Mouse (Mus musculus): ENCODE measurements around the gene Gsta3. TPM values are rescaled to one million over a fixed set of nuclear protein-coding genes. Genes with fewer than 3 reads are reported as not detected.
A peak's percentile ranks its signal among the peaks of the same experiment; 100 is the strongest.
"Not testable (repeated sequence)": the region's sequence is repeated elsewhere in the genome, so short reads cannot be mapped to it uniquely, and the experiment has no call there.

Gene Gsta3
- total RNA-seq, 2 experiments from 2014 or later = 9.1 to 11.5 TPM

- DNase-seq = no peak
- intact Hi-C loops (cut with DNase I) = no loop called here
These were observed 12.3 kb downstream of the Gsta3 start for GRCm38 (mm10) chr1:21252566-21253302.

- intact Hi-C loops (cut with DNase I) = no loop called here
- no peak for DNase-seq
These were observed 12.9 kb downstream of the Gsta3 start for GRCm38 (mm10) chr1:21253303-21253650.

- intact Hi-C loops (cut with DNase I) = no loop called here
- DNase-seq = no peak
These were observed 13.5 kb downstream of the Gsta3 start for GRCm38 (mm10) chr1:21253856-21254255.

GRCm38 (mm10) chr1:21255625-21256345 is 15.4 kb downstream of the Gsta3 start:
- DNase-seq = no peak
- intact Hi-C loops (cut with DNase I) = no loop called here

GRCm38 (mm10) chr1:21256391-21256790 is 16.0 kb downstream of the Gsta3 start:
- intact Hi-C loops (cut with DNase I) = no loop called here
- no peak for DNase-seq

- intact Hi-C loops (cut with DNase I) = no loop called here
These were observed 16.5 kb downstream of the Gsta3 start for GRCm38 (mm10) chr1:21256871-21257270.

DNA sequence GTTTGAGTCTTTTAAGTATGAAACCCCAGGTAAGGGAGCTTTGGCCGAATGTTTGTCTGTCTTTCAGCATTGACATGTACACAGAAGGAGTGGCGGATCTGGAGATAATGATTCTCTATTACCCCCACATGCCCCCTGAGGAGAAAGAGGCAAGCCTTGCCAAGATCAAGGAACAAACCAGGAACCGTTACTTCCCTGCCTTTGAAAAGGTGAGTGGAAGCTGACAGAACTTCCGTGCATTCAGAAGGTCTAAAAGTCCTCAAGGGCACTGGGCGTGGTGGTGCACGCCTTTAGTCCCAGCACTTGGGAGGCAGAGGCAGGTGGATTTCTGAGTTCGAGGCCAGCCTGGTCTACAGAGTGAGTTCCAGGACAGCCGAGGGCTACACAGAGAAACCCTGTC is 19.6 kb downstream of the Gsta3 start:
- intact Hi-C loops (cut with DNase I); DNase-seq: not testable (repeated sequence)

More at GRCm38 (mm10) chr1:21256871-21257270, 16.5 kb downstream of the Gsta3 start:
- no peak for DNase-seq

DNA sequence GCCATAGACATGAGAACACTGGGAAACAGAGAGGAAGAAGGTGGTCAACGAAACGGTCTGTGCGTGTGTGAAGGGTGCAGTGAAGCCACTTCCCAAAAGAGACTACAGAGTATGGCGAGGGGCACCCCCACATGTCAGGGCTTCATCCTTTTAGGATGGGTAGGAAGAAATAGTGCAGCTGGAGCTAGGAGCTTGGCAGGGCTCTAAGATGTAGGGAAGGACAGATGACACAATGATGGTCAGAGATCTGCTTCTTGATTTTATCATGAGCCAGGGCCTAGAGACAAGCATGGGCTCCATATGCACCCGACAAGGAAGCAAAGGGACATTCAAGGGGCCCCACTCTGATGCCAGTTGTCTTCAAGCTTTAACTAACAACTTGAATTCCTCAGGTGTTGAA is 22.0 kb downstream of the Gsta3 start:
- intact Hi-C loops (cut with DNase I) = no loop called here
- DNase-seq = no peak

DNA sequence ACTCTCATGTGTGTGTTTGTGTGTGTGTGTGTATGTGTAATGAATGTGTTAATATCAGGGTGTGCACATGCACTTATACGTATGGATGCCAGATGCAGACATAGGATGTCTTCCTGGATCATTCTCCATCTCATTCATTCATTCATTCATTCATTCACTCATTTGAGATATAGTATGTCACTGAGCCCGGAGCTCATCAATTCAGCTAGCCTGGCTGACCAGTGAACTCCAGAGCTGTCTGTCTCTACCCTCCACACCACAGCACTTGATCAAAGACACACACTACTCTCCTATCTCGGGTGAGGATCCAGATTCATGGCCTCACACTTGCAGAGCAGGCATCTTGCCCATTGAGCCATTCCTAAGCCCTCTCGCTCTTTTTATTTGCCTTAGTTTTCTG is 23.6 kb downstream of the Gsta3 start:
- no peak for DNase-seq
- intact Hi-C loops (cut with DNase I) = no loop called here

GRCm38 (mm10) chr1:21264747-21265146 is 24.4 kb downstream of the Gsta3 start:
- DNase-seq = no peak
- intact Hi-C loops (cut with DNase I) = no loop called here

- DNase-seq = no peak
- intact Hi-C loops (cut with DNase I) = no loop called here
These were observed 26.4 kb downstream of the Gsta3 start for GRCm38 (mm10) chr1:21266766-21267165.

DNA sequence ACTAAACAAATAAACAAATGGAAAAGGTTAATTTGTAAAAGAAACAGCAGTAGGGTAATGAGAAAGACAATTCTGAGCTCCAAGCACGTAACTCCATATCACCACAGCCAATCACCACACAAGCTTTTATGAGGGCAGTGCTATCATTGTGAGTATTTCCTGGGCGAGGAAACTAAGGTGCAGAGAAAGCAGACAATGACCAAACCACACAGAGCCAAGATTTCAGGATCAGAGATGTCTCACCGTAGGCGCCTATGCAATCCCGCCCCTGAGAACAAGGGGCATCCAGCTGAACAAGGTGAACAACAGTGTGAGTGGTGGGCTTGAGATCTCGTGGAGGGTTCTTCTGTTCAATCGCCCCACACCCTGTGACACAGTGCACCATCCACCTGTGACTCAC is 27.1 kb downstream of the Gsta3 start:
- intact Hi-C loops (cut with DNase I); DNase-seq: not testable (repeated sequence)

GRCm38 (mm10) chr1:21271343-21272055 is 31.1 kb downstream of the Gsta3 start:
- intact Hi-C loops (cut with DNase I) = loop anchor here (1.0 to 5.0 kb wide), 4 partner anchors 53 to 334 kb away; partner anchors contain the start of gene Tmem14a
- peak; percentile 80 to 87 for DNase-seq

- intact Hi-C loops (cut with DNase I) = loop anchor here (5.0 kb wide), 2 partner anchors 70 to 335 kb away; no protein-coding TSS in a partner anchor
- DNase-seq = peak; percentile 12 to 33
These were observed 31.7 kb downstream of the Gsta3 start for GRCm38 (mm10) chr1:21272056-21272431.

DNA sequence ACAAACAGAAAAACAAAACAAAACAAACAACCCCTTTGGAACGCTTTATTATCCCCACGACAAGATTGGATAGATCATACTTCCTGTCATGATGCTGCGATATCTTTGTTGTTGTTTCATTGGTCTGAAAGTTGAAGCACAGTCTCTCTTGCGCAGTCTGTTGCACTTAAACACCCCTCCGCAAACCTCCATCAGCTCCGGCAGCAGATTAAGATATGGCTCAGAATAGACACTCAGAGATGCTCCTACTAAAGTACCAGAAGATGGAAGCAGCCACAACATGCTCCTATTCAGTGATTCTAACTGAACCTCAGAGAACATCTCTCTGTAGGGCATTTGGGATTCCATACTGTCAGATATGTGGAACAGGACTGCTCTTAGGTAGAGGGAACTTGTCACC is 32.7 kb downstream of the Gsta3 start:
- DNase-seq = no peak
- intact Hi-C loops (cut with DNase I) = loop anchor here (5.0 kb wide), 2 partner anchors 69 to 336 kb away; no protein-coding TSS in a partner anchor

DNA sequence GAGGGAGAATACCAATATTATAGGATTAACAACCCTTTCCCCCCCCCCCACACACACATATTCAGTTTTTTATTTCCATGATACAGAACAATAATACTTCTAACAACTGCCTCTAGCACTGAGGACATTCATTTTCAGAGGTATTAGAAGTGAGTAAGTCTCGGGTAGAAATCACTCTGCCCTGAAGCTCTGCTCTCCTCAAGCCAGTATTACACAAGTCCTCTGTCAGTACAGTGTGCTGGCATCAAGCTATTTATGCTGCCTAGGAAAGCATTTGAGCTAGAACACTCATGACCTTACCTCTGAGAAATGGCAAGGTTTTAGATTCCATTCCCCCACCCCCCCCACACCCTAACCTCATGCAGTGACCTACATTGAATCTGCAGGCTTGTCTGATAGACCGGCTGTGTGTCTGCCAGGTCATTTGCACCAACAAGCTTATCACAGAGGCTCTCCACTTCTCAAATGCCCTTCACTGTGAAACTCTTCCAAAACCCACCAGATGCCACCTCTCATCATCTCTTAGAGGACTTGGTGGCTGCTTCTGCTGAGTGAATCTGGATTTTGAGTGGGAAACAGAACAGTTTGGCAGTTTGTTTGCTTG is 34.1 kb downstream of the Gsta3 start:
- intact Hi-C loops (cut with DNase I) = loop anchor here (5.0 kb wide), 3 partner anchors 67 to 337 kb away; no protein-coding TSS in a partner anchor
- DNase-seq = no peak

- DNase-seq = not testable (repeated sequence)
- intact Hi-C loops (cut with DNase I) = loop anchor here (5.0 kb wide), 1 partner anchor 68 kb away; no protein-coding TSS in a partner anchor
These were observed 35.0 kb downstream of the Gsta3 start for GRCm38 (mm10) chr1:21275366-21275765.

DNA sequence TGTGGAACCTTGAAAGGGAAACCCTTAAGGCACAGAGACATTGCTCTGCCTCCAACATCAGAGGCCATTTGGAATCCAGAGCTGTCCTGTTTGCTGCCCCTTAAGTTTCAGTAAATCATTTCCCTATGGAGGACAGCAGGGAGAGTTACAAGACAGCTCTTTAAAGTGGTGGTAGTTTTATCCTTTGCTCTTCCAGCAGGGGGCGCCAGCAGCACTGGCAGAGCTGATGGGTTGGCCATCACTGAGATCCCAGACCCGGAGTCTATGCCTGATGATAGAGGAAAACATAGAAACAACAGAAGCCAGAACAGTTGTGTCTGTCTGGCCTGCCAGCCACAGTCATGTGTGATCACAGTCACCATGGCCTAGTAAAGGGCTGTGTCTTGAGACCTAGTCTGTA is 35.8 kb downstream of the Gsta3 start:
- intact Hi-C loops (cut with DNase I) = loop anchor here (5.0 kb wide), 1 partner anchor 69 kb away; no protein-coding TSS in a partner anchor
- not testable (repeated sequence) for DNase-seq

DNA sequence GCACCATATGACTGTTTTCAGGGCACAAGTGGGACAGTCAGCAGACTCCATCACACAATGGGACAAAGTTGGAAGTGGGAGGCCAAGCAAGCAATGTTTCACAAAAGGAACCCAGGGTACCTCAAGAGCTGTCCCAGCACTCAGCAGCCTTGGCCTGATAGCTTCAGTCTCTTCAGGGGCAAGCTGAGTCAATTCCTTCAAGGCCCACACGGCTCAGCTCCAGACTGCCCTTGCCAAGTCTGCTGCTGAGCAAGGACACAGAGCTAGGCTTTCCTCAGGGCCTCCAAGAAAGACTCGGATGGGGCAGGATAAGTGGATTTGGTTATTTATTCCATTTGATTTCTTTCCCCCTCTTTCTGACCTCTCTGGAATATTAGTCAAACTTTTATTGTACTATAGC is 39.9 kb downstream of the Gsta3 start:
- intact Hi-C loops (cut with DNase I) = no loop called here
- no peak for DNase-seq

- DNase-seq; intact Hi-C loops (cut with DNase I): not testable (repeated sequence)
These were observed 44.3 kb downstream of the Gsta3 start for GRCm38 (mm10) chr1:21284644-21285043.

DNA sequence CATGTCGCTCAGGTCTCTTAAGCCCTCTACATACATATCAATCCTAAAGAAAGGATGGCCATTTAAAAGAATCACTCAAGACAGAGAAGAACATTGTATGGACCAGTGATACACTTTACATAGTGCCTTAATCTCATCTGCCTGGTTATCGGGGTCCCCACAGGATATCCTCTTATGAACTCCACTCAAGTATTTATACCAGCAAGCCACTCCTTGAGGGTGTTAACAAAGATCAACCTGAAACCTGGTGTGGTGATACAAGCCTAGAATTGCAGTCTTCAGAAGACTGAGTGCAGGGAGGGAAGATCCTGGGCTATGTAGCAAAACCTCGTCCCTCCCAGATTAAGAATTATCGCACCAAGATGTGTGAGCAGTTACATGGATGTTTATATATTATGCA is 51.0 kb downstream of the Gsta3 start:
- intact Hi-C loops (cut with DNase I) = no loop called here

More for the DNA sequence above, 51.0 kb downstream of the Gsta3 start:
- no peak for DNase-seq
